ENCODE assay signal across 19 mouse cellular contexts in genomic region chr2:14633202-14633601, GRCm38 (mm10). TPM values are rescaled to one million over a fixed set of nuclear protein-coding genes. Genes with fewer than 3 reads are reported as not detected.
"Had no signal": no experiment of that assay in that cellular context is flagged by ENCODE, and none has a peak within 500 bp of the region (broad histone marks: within the 10 kb centered on the region; RNA-seq: fewer than 3 reads in every experiment).

No protein-coding gene starts in this region.

- DNase-seq: lung, adult 2 months; lung, postnatal 14 days; lung, postnatal 36 days; retina, postnatal 1 day; right cerebral cortex, adult 18-20 months; right cerebral cortex, postnatal 25 days; right cerebral cortex, postnatal 4 days; spleen, adult 18-20 months; thymus, adult 2 months; thymus, postnatal 25 days; thymus, postnatal 4 days had no signal

- H3K36me3 ChIP-seq: lung, embryonic 15.5 days; midbrain, embryonic 13.5 days; midbrain, embryonic 15.5 days; neural tube, embryonic 13.5 days; neural tube, embryonic 15.5 days; stomach, embryonic 15.5 days had no signal

- H3K4me3 ChIP-seq: lung, embryonic 15.5 days; megakaryocyte, embryonic 14.5 days; midbrain, embryonic 13.5 days; midbrain, embryonic 15.5 days; neural tube, embryonic 13.5 days; neural tube, embryonic 15.5 days; stomach, embryonic 15.5 days had no signal

- H3K27me3 ChIP-seq: lung, embryonic 15.5 days; megakaryocyte, embryonic 14.5 days; midbrain, embryonic 13.5 days; midbrain, embryonic 15.5 days; neural tube, embryonic 13.5 days; neural tube, embryonic 15.5 days; stomach, embryonic 15.5 days had no signal

RNA-seq across cellular contexts. Expression of gene Cacnb2, which starts 30.3 kb away (rescaled TPM):
- polyA plus RNA-seq: macrophage had no signal
